Mouse (Mus musculus): Measurements from ENCODE around the gene Dmp1. TPM values are rescaled to one million over a fixed set of nuclear protein-coding genes. Genes with fewer than 3 reads are reported as not detected.

Gene Dmp1
- total RNA-seq (2023) = not detected

DNA sequence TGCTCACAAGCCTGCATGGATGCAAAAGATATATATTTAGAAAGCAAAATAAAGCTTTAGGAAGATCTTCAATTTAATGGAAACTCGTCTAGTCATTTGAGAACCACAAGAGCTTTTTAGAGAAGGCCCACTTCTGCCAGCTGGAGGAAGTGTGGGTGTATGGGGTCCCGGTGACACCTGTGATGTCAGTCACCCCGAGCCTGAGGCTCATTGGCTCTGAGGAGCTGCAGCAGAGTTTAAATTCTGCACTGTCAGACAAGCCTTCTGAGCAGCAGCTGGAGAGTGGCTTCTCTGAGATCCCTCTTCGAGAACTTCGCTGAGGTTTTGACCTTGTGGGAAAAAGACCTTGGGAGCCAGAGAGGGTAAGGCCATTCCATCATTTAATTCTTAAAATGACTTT, at the start of gene Dmp1:
Gene Dmp1, plus strand, starts transcription at position 263 of the 400 bp plus-strand sequence.

DNA sequence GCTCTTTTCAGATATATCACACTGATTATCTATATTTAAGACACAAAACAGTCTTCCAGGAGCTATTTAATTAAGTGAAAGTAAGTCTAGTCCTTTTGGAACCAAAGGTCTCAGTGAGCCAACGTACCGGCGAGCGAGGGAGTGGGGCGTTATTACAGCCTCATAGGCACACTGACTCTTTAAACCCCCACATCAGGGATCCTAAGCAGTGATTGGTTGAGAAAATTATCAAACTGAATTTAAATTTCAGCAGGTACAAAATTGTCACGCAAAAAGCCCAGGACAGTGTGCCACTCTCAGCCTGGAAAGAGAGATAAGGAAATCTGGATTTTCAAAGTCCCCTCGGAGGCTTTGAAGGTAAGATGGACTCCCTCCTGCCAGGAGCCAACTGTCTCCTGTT, 32.0 kb upstream of the Dmp1 start, which contains the start of gene Dspp:
Gene Dspp, plus strand, starts transcription at position 301 of the 400 bp plus-strand sequence.

Other genes with a start within 250 kb of the Dmp1 start
- not detected for gene Hsd17b13, start 225.2 kb upstream of the Dmp1 start, total RNA-seq (2023)
- 10 to 100 TPM; 38.6 to 48.9 TPM for gene Hsd17b11, start 180.7 kb upstream of the Dmp1 start, total RNA-seq (2023)
- 10 to 100 TPM; 34.2 to 37.0 TPM for gene Nudt9, start 156.3 kb upstream of the Dmp1 start, total RNA-seq (2023)
- gene Gm17660, start 125.0 kb upstream of the Dmp1 start, total RNA-seq (2023) = not detected
- not detected for gene Sparcl1, start 88.9 kb upstream of the Dmp1 start, total RNA-seq (2023)
- not detected for gene Dspp, start 31.9 kb upstream of the Dmp1 start, total RNA-seq (2023)
- gene Ibsp, start 96.6 kb downstream of the Dmp1 start, total RNA-seq (2023) = not detected
- gene Mepe, start 122.7 kb downstream of the Dmp1 start, total RNA-seq (2023) = not detected
- gene Spp1, start 232.5 kb downstream of the Dmp1 start, total RNA-seq (2023) = 1 to 10 TPM in 1 of 2 experiments, not detected in 1; 1.4 TPM